18 mouse cellular contexts compared by ENCODE assay signal in the genomic region with DNA sequence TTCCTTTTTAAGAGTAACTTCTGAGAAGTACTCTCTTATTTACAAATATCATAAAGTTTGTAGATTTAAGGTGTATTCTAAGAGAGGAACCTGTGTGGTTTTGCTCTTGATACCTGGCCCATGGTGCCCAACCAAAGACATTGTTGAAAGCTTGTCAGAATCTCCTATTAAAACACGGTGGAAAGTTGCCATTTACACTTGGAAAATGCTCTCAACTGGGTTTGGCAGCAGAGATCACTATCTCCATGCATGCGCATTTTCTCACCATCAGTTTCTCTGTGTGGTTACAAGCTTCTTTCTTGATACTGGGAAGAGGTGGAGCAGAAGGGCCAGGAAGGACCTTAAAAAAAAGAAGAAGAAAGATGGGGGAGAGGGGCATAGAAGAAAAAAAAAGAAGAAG.
"Had no signal": no experiment of that assay in that cellular context is flagged by ENCODE, and none has a peak within 500 bp of the region (broad histone marks: within the 10 kb centered on the region; RNA-seq: fewer than 3 reads in every experiment).

No protein-coding gene starts in this region.

- H3K4me3 ChIP-seq: midbrain, embryonic 10.5 days; midbrain, embryonic 12.5 days; myocyte; neural tube, embryonic 13.5 days; neural tube, embryonic 15.5 days had no signal

- H3K36me3 ChIP-seq: midbrain, embryonic 10.5 days; midbrain, embryonic 12.5 days; neural tube, embryonic 13.5 days; neural tube, embryonic 15.5 days had no signal

- DNase-seq: lung, adult 18-20 months; lung, embryonic 14.5 days; lung, postnatal 10 days; lung, postnatal 4 days; midbrain, embryonic 14.5 days; retina, postnatal 1 day; right cerebral cortex, adult 18-20 months; right cerebral cortex, postnatal 25 days; right cerebral cortex, postnatal 4 days; spleen, adult 18-20 months; thymus, adult 18-20 months; thymus, postnatal 14 days; thymus, postnatal 36 days had no signal

- H3K4me1 ChIP-seq: midbrain, embryonic 10.5 days; midbrain, embryonic 12.5 days; neural tube, embryonic 13.5 days; neural tube, embryonic 15.5 days had no signal

- H3K27me3 ChIP-seq: midbrain, embryonic 12.5 days; neural tube, embryonic 13.5 days; neural tube, embryonic 15.5 days had no signal

- H3K27ac ChIP-seq: midbrain, embryonic 10.5 days; midbrain, embryonic 12.5 days; neural tube, embryonic 13.5 days; neural tube, embryonic 15.5 days had no signal
